Mouse (Mus musculus) hindlimb bud, embryonic 11.5 days (tissue): ENCODE measurements at regions not wholly inside any gene's neighbourhood (a gene's known extent, or its start where the extent isn't known, plus 50 kb on each side); places are given as distances from the start of the nearest gene placed in this dataset.

Experiments
- DNase-seq: peaks from one replicate; pipeline ENCODE4 v3.0.0-alpha.2; 2012; ENCODE audit warnings: low read depth, low spot score; ENCODE audit errors: extremely low spot score

GRCm38 (mm10) chr4:39926021-39926591, 216.8 kb upstream of the Aco1 start:
- DNase-seq, result no peak

GRCm38 (mm10) chr4:39926594-39926993, 216.3 kb upstream of the Aco1 start:
- no peak for DNase-seq

DNA sequence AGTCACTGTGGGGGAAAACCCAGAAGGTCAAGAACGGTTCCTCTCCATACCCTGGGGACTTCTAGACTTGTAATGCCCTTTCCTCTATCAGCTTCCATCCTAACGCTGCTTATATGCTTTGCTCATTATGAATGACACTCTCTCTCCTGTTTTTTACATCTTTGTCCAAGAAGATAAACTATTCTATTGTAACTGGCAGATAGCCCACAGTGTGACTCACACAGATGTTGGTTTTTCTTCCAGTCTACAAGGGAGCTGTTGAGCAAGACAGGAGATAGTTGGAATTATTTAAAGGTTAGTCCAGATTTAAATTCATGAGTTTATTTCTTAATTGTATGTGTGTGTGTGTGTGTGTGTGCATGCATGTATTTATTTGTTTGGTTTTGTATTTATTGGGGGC, 214.4 kb upstream of the Aco1 start:
- DNase-seq, result no peak

GRCm38 (mm10) chr4:39934025-39934708, 208.7 kb upstream of the Aco1 start:
- no peak for DNase-seq

DNA sequence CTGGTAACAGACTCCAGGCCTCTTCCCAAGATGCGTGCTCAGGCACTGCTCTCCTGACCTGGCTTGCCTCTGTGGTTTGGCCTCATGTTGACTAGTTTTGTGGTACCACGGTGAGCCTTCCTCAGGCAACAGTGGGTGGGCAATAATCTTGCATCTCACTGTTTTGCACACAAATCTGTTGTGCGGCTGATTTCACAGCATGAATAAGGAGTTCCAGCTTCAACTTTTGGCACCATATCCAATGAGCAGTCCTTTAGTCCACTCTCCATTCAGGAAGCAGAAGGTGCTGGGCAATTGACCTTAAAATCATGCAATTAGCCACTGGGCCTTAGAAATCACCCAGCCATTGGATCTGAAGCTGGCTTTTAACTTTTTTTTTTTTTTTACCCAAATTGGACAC, 184.2 kb upstream of the Aco1 start:
- no peak for DNase-seq

DNA sequence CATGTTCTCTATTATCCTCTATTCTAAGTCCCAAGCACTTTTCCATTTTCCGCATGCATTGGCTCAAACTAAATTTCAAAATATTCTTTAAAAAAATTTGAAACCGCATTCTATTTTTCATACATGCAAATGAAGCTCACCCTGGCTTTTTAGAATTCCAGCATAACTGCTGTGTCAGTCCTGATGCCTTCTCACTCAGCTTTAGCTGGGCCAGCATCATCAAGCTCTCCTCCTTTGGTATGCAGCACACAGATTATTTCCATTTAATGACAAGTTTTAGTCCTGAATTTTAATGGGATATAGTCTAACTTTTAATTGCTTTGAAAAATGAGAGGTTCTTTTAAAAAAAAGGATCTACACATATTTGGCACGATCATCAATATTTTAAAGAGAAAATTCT, 174.9 kb upstream of the Aco1 start:
- no peak for DNase-seq

DNA sequence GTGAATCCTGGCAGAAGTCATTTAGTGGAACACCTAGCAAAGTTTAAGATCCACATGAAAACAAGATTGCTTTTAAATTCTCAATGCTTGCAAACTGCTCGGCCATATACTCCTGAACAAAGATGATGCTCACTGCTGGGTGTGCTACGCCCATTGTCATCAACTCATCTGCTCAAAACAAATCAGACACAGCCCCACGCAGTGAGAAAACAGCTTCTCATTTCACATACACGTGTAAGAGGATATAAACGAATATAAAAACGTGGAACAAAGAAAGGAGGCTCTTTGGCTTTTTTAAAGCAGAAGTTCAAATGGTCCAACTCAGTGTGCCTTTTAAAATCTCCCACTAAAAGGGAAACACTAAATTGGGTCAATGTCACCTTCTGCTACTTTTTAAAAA, 151.5 kb upstream of the Aco1 start:
- no peak for DNase-seq

DNA sequence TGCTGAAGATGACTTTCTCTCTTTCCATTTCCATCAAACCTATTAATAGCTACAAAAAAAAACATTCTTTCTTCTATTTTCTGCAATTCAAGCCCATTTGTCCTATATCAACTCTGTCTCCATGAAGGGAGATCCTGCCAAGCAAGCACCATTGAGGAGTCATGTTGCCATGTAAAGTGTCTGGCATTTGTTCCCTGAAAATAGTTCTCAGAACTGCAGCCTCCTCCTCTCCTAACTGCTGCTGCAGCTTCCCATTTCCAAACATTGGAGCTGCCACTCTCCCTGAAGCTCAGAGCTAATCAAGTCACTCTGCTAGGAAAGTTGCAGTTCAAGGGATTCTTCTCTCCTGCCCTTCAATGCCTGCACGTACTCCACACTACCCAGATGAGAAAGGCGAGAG, 151.0 kb upstream of the Aco1 start:
- DNase-seq, result no peak

- DNase-seq, result no peak
These were observed 144.0 kb upstream of the Aco1 start for GRCm38 (mm10) chr4:39998771-39999422.

GRCm38 (mm10) chr4:40014666-40015065, 128.2 kb upstream of the Aco1 start:
- peak; percentile 39 for DNase-seq

DNA sequence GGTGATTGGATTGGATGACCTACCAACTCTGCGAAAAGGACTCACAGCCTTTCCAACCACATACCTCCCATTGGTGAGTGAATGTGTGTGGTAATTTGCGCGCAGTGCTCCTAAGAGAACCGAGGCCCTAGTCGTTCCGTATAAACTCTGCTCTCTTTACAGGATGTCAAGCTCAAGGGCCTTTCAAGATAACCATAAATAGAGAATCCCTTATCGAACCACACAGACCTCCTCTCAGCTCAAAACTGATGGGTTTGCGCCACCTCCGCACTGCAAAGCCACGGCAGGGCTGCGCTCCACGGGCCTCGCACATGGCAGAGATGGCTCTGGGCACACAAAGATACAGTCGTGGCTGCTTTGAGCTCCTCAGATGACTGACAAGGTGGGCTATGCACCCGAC, 126.0 kb upstream of the Aco1 start:
- DNase-seq, result no peak

- DNase-seq, result no peak
These were observed 124.7 kb upstream of the Aco1 start for GRCm38 (mm10) chr4:40018208-40018607.

DNA sequence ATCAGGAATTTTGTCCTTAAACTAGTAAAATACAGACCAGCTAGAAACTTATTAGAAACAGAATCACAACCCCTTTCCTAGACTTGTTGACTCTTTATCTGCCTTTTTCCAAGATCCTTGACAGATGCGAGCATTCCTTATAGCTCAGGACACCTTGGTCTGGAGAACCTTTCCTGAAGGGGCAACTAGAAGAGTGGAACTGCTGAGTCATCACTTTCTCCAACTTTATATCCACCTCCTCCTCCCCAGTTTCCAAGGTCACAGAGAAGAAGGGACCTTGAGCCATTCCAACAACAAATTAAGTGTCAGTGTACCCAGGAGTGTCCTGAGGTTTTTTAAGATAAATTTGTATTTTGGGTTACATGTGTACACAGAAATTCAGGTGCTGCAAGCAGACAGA, 111.5 kb upstream of the Aco1 start:
- no peak for DNase-seq

DNA sequence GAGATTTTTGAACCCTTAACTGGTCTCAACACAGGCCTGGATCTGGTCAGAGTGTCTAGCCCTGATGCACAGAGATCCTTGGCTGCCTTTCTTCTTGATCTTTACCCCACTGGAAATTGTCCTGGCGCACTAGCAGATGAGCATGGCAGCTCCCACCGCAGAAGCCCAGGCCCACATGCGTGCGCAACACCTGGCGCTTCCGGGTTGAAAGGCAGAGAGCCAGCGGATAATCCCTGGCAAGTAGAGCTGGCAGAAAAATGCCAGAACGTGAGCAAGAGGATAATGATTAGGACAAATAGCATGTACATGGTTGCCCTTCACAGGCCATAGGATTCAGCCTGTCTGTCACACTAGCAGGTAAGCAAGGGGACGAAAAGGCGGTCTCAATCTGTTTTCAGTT, 95.0 kb upstream of the Aco1 start:
- DNase-seq, result no peak

- DNase-seq, result no peak
These were observed 93.8 kb upstream of the Aco1 start for GRCm38 (mm10) chr4:40049086-40049485.

DNA sequence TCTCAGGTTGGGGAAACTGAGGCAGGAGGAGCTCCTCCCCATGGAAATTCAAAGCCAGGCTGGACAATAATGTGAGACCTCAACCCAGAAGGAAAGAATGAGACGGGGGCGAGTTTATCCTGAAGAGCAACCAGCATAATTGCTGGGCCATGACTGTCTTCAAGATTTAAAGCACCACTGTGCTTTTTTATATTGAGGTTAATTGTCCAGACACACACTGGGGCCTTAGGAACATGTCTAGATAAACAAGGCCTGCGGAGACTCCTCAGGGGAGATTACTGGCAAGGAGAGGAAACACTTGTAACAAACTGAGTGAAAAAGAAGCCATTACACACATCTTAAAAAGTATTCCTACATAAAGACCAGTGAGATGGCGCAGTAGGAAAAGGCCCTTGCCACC, 91.0 kb upstream of the Aco1 start:
- no peak for DNase-seq

GRCm38 (mm10) chr4:40053391-40053790, 89.5 kb upstream of the Aco1 start:
- no peak for DNase-seq

GRCm38 (mm10) chr4:40063751-40064456, 79.0 kb upstream of the Aco1 start:
- DNase-seq, result no peak

DNA sequence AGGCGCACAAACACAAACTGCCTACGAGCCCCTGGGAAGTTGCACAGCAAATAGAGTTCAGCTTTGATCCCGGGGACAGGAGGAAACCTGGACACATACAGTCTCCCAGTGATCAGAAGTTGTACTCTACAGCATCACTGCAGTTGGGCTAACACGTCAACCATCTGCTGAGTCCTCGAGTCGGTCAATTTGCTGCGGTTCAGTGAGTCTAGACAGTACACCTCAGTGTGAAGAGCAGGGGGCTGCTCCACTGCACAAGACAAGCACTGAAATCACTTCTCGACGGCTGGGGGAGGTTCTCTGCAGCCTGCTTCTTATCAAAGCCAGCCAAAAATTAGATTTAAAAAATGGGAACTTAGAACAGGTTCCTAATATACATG, 78.4 kb upstream of the Aco1 start:
- DNase-seq, result no peak

GRCm38 (mm10) chr4:40070959-40071634, 71.8 kb upstream of the Aco1 start:
- DNase-seq, result no peak

DNA sequence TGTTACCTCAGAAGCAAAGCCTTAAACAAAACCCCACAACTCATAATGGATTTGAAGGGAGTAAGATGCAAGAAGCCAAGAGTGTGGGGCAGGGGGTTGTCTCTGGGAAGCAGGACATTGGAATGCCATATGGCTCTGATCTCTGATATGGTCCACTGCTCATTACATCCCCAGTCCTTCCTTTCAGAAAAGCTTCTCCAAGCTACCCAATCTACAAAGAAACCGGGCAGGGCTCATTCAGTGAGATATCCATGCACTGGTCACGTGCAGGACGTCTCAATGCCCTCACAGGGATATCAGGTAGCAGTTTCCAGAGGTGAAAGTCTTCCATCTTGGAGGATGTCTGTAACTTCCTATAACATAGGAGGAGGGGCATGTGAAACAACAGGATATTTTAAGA, 61.8 kb upstream of the Aco1 start:
- DNase-seq, result no peak
